Mouse (Mus musculus) layer of hippocampus, adult 11-12 months (tissue): Measurements from ENCODE around the gene Zmynd10.
A peak's percentile ranks its signal among the peaks of the same experiment; 100 is the strongest.
"Not testable (repeated sequence)": the region's sequence is repeated elsewhere in the genome, so short reads cannot be mapped to it uniquely, and the experiment has no call there.

ENCODE experiments used
- DNase-seq: peaks from one replicate; pipeline ENCODE4 v3.0.0; 2022; ENCODE audit warnings: low spot score

Zmynd10 gene

GRCm38 (mm10) chr9:107555701-107556100, 8.6 kb downstream of the Zmynd10 start:
- DNase-seq = no peak

- DNase-seq = no peak
Observed at GRCm38 (mm10) chr9:107556346-107556745, 9.2 kb downstream of the Zmynd10 start.

DNA sequence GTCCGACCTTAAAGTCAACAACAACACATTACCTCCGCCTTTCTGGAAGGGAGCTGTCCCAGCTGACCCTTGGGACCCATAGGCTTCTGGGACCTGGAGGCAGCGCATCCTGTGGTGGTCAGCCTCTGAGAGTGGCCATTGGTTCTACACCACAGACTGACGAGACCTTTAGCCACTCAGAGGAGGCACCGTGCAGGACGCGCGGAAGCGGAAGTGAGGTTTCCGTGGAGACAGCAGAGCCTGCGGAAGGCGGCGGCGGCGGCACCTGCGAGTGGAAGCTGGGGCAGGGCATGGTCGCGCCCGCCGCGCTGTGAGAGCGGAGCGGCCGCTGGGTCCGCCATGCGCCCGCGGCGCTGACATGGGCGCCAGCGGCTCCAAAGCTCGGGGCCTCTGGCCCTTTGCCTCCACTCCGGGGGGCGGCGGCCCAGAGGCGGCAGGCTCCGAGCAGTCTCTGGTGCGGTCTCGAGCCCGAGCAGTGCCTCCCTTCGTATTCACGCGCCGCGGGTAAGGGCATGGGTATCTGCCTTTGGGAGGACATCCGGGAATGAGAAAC, 16.0 kb downstream of the Zmynd10 start, which contains the start of gene Tusc2:
TSS of gene Tusc2 (plus strand) at position 227 of the 553 bp plus-strand sequence.
- DNase-seq = peak; percentile 96

GRCm38 (mm10) chr9:107565556-107565955, 18.5 kb downstream of the Zmynd10 start:
- not testable (repeated sequence) for DNase-seq

DNA sequence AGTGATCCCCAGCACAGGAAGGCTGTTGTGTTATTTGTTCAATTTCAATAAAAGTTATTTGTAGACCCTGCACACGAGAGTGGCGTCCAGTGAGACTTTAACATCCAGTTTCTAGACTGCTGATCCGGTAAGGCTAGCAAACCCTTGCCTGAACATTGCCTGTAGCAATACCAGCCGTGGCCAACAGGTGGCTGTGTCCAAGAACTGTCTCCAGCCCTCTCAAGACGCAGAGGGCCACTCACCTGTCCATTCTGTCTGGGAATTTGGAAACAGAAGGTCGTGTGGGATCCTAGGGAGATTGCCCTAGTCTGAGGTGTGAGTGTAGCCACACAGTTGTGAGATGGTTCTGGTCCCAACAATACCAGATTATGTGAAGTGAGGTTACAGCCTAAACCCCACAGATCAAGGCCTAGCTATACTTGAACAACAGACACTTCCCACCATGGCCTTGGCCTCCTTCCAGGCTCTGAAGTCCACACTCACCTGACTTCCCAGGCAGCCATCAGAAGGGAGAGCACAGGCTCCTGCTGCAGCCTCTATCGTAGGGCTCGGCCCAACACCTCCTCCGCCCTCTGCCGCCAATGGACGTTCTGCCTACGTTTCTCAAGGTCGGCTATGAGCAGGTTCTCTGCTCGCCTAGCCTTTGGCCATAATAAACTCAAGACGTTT, 19.1 kb downstream of the Zmynd10 start:
- peak; percentile 76 for DNase-seq

- DNase-seq = no peak
Observed at GRCm38 (mm10) chr9:107566855-107567254, 19.8 kb downstream of the Zmynd10 start.

GRCm38 (mm10) chr9:107567702-107568319, 20.7 kb downstream of the Zmynd10 start, which contains the start of gene Hyal2:
Gene Hyal2 (plus strand): TSS chr9:107567945.
- DNase-seq = no peak

DNA sequence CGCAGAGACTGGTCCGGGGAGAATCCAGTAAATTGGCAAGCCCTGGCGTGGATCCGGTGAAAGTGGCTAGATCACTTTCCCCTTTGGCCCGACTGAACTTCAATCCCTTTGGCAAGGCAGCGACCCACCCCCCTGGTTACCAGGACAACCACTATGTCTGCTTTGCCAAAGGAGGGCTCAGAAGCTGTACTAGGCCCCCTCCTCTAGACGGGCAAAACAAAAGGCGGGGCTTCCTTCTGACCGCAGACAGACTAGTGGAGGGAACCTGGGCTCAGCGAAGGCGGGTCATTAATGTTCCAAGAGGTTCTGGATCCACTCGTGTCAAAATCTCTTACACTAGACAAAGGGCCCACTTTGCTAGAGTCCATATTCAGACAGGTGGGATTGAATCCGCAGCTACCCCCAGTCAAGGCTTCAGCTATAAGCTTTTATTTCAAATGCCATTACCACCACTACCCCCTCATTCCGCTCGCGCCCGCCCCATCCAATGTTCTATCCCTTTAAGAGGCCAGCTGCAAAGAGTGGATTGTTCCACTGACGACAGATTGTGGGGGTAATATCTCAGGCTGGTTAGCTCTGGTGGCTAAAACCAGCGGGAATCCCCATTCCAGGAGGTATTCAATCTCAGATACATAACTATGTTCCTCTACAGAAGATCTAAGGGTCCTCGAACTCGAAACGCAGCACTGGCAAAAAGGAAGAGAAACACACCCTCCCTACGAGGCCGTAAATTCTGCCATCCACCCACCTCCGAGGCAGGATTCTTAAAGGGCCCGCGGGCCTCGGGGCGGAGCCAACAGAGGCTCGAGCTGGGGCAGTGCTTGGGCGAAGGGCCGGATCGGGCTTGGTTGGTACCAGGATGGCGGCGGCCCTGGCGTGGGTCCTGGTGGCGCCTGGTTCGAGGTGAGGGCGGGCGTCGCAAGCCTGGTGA, 21.5 kb downstream of the Zmynd10 start:
- peak; percentile 87 for DNase-seq

DNA sequence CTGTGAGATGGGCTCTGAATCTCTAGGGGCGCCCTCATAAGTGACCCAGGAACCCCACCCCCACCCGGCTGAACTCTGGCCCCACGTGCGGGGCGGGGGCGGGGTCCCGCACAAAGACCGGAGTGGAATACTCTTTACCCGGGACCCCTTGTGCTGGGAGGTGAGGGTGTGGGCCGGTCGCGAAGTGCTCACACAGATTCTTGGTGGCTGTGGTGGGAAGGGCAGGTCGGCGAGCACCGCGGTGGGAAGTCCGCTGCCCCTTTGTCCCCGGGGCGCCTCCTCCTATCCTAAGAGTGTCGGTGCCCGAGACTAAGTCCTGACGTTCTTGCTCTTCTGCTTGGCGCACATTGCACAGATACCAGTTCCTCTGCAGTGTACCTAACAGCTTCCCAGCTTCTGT, 22.2 kb downstream of the Zmynd10 start:
- no peak for DNase-seq

GRCm38 (mm10) chr9:107570016-107570415, 22.9 kb downstream of the Zmynd10 start:
- no peak for DNase-seq

DNA sequence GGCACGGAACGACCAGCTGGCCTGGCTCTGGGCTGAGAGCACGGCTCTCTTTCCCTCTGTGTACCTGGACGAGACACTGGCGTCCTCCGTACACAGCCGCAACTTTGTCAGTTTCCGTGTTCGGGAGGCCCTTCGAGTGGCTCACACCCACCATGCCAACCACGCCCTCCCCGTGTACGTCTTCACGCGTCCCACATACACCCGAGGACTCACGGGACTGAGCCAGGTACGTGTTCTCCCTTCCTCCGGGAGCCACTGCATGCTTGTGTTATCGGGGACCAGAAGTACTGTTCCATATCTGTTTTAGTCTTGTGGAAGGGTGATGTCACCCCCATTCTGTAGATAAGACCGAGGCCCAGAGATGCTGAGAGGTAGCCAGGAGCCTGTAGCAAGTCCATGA, 23.7 kb downstream of the Zmynd10 start:
- DNase-seq = no peak

DNA sequence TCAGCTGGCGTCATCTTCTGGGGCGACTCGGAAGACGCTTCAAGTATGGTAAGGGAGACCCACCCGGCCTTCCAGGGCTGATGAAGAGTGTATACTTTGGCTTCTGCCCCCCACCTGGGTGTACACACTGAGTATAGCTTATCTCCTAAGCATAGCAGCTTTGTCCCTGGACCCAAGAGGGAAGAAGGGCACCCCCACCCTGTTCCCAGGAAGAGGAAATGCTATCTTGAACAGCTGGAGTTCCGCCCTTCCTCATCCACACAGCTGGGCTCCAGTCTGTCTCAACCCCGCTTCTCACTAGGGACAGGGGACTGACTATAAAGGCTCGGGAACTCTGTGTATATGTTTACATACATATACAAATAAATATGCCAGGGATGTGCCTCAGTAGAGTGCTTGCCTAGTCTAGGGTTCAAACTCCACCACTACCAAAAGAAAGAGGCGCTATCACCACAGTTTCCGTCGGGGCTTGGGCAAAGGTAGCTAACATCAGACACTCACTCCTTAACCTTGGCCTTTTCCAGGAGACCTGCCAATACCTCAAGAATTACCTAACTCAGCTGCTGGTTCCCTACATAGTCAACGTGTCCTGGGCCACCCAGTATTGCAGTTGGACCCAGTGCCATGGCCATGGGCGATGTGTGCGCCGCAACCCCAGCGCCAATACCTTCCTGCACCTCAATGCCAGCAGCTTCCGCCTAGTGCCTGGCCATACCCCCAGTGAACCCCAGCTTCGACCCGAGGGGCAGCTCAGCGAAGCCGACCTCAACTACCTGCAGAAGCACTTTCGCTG, 24.6 kb downstream of the Zmynd10 start:
- DNase-seq = no peak

- DNase-seq = no peak
Observed at GRCm38 (mm10) chr9:107572327-107572662, 25.2 kb downstream of the Zmynd10 start.

GRCm38 (mm10) chr9:107573774-107574173, 26.7 kb downstream of the Zmynd10 start:
- not testable (repeated sequence) for DNase-seq

DNA sequence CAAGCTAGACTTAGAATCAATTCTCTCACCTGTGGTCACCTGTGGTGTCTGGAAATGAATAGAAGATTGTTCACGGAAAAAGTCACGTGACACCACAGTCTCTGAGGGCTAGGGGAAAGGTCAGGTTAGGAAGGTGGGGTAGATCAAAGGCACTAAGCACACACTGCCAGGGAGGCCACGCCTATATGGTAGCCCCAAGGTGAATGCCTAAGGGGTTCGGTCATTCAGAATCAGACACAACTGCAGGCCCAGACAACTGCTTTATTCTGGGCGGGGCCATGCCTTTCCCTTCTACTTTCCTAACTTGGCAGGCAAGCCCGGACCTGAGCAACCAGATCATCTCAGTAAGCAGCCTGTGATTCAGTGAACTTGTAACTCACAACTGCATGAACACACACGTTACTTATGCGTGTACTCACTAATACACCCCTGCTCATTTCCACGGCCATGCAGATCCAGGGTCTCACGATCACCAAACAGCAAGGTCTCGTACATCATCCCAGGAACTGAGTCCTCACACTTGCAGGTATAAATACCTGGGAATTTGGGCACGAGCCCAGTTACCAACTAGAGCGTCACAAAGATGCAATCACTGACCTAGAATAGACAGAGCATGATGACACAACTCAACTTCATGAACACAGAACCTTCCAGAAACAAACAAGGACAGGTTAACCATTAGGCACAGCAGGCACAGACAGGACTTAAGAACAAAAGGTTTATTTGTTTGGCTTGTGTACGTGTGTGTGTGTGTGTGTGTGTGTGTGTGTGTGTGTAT, 28.7 kb downstream of the Zmynd10 start:
- DNase-seq = no peak

DNA sequence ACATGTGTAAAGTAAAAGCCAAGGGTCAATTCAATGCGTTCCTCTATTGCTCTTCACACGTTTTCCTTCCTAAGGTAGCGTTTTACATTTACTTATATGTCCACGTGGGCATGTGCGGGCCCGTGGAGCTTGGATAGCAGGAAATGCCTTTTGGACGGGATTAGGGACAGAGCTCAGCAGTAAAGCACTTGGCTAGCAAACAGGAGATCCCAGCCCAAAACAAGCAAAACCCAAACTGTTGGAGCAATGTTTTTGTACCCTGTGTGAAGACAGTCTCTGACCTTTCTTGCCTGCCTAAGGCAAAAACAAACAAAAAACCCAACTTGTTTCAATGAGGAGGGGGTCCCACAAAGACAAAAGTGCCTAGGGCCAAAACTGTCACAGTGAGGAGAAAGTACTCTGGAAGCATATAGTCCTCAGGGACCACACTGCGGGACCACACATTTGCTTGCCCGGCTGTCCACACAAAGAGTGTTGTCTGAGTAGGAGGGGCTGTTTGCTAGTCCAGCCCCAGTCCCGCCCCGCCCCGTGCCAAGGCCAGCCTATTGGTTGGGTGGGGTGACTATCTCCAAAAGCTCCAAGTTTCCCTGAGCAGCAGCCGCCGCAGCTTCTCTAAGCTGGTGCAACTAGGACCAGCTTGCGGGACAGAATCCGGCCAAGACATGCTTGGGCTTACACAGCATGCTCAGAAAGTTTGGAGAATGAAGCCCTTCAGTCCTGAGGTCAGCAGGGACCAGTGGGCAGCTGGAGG, 29.4 kb downstream of the Zmynd10 start, which contains the start of gene Hyal1:
TSS of gene Hyal1 (plus strand) at position 571 of the 751 bp plus-strand sequence.
- peak; percentile 48 for DNase-seq

DNA sequence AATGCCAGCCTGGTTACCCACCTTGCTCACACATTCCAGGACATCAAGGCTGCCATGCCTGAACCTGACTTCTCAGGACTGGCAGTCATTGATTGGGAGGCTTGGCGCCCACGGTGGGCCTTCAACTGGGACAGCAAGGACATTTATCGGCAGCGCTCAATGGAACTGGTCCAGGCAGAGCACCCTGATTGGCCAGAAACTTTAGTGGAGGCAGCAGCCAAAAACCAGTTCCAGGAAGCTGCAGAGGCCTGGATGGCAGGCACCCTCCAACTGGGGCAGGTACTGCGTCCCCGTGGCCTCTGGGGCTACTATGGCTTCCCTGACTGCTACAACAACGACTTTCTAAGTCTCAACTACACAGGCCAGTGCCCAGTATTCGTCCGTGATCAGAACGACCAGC, 30.8 kb downstream of the Zmynd10 start:
- DNase-seq = no peak

DNA sequence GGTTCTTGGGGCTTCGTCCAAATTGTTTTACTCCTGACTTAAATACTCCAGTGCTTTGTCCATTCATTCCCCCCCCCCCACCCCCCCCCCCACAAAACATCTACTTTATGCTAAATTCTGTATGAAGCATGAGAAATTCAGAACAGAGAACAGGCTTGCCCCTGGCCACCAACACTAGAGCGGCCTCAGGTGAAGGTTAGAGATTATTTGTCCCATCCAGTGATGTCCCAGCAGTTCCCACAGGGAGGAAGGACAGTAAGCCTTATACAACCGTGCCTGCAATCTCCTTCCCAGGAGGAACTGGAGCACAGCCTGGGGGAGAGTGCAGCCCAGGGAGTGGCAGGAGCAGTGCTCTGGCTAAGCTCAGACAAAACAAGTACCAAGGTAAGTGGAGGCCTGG, 31.5 kb downstream of the Zmynd10 start, which contains the start of gene Naa80:
TSS of gene Naa80 (plus strand) at position 301 of the 400 bp plus-strand sequence.
- no peak for DNase-seq

DNA sequence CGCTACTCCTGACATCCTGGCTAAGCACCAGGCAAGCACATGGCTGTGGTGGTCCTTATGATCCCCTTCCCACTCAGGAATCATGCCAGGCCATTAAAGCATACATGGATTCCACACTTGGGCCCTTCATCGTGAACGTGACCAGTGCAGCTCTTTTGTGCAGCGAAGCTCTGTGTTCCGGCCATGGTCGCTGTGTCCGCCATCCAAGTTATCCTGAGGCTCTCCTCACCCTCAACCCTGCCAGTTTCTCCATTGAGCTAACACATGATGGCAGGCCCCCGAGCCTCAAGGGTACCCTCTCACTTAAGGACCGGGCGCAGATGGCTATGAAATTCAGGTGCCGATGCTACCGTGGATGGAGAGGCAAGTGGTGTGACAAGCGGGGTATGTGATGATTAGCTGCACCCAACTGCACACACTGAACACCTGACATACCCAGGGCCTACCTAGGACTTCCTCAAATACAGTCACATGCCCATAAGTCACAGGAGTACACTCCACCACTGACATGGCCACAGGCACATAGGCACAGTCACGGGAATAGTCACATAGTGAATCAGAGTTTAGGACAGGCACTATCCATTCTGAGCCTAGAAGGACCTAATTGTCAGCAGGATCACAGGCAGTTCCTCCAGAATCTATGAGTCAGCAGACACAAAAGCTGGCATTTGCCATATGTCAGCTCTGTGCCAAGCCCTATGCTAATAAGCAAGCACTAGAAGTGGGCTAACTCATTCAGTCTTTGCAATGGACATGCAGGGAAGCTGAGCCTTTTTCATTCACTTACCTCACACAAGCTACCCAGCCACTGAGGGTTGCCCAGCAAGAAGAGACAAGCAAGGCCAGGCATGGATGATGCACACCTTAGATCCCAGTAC, 32.2 kb downstream of the Zmynd10 start:
- DNase-seq = no peak
